Mouse (Mus musculus) kidney, embryonic 14.5 days (tissue): ENCODE results near the gene Col1a2. TPM values are rescaled to one million over a fixed set of nuclear protein-coding genes. Genes with fewer than 3 reads are reported as not detected.

ENCODE experiments used
- ATAC-seq: fragments of 200-750 bp; cut with Nextera tagmentation; 2 replicates; pipeline ENCODE4 v1.8.0; 2017; ENCODE audit warnings: moderate number of reproducible peaks, mild to moderate bottlenecking, moderate TSS enrichment, moderate library complexity; ENCODE audit not compliant: low FRiP score, low TSS enrichment
- H3K27ac ChIP-seq: fragments of 300-500 bp; sonication (generic); 2 replicates; pipeline ENCODE4 v1.5.1; 2014; ENCODE audit warnings: low read depth, mild to moderate bottlenecking, low read length, moderate library complexity, mixed read lengths
- H3K27me3 ChIP-seq: fragments of 300-500 bp; sonication (generic); 2 replicates; pipeline ENCODE4 v1.6.1; 2014; ENCODE audit warnings: mild to moderate bottlenecking, low read length; ENCODE audit not compliant: control insufficient read depth, insufficient read depth
- H3K36me3 ChIP-seq: fragments of 300-500 bp; sonication (generic); 2 replicates; pipeline ENCODE4 v1.6.1; 2014; ENCODE audit warnings: low read length, mixed read lengths; ENCODE audit not compliant: control insufficient read depth, insufficient read depth
- H3K4me1 ChIP-seq: fragments of 300-500 bp; sonication (generic); 2 replicates; pipeline ENCODE4 v1.6.1; 2014; ENCODE audit warnings: low read length, mixed read lengths; ENCODE audit not compliant: control insufficient read depth, insufficient read depth
- H3K4me2 ChIP-seq: fragments of 300-500 bp; sonication (generic); replicated peaks from 2 replicates; pipeline ENCODE4 v1.6.1; 2014; ENCODE audit warnings: low read depth, mild to moderate bottlenecking, low read length
- H3K4me3 ChIP-seq: fragments of 300-500 bp; sonication (generic); 2 replicates; pipeline ENCODE4 v1.5.1; 2014; ENCODE audit warnings: mild to moderate bottlenecking, low read length
- H3K9ac ChIP-seq: fragments of 300-500 bp; sonication (generic); 2 replicates; pipeline ENCODE4 v1.6.1; 2014; ENCODE audit warnings: low read depth, mild to moderate bottlenecking, low read length, moderate library complexity
- H3K9me3 ChIP-seq: fragments of 300-500 bp; sonication (generic); 2 replicates; pipeline ENCODE4 v1.6.1; 2016; ENCODE audit warnings: low read length; ENCODE audit not compliant: control insufficient read depth
- WGBS: fragments of 180-500 bp; shearing (Covaris S2); extraction: QIAGEN DNeasy Blood & Tissue Kit; methylation state at CpG from one replicate; pipeline ENCODE4 v1.1.7; 2014; 5-methylcytosine and 5-hydroxymethylcytosine counted together
- polyA plus RNA-seq: library from polyadenylated mRNA; unstranded; fragments of >200 nt; fragmentation: Nextera tagmentation; extraction: Ambion mirVana; gene quantifications from 2 replicates; pipeline ENCODE4 v1.2.1, GENCODE M21; 2014

Col1a2 gene
- polyA plus RNA-seq, 1 experiment from 2014 or later: 267 TPM

- no peak overlapping the region for H3K9ac ChIP-seq
- peak; percentile 79 for ATAC-seq
- H3K4me3 ChIP-seq: no peak overlapping the region
- peaks cover 19% of the 10 kb centered on the region for H3K4me1 ChIP-seq
- H3K4me2 ChIP-seq: peak overlapping the region; percentile 15
- H3K27ac ChIP-seq: no peak overlapping the region
- no peaks in the 10 kb centered on the region for H3K36me3 ChIP-seq
- H3K27me3 ChIP-seq: no peaks in the 10 kb centered on the region
- H3K9me3 ChIP-seq: no peaks in the 10 kb centered on the region
- 7% methylated on average over 7 of the region's 7 CpGs for WGBS
Measured at GRCm38 (mm10) chr6:4557678-4558077, 53.1 kb downstream of the Col1a2 start.

GRCm38 (mm10) chr6:4561156-4561555, 56.5 kb downstream of the Col1a2 start:
- peak; percentile 77; the same call in 1 of the 2 replicates for ATAC-seq
- Histone ChIP-seq H3K27me3 (no peaks in the 10 kb centered on the region), H3K4me1 (peaks cover 19% of the 10 kb centered on the region), H3K4me2 (no peak overlapping the region), H3K27ac (no peak overlapping the region), H3K9me3 (no peaks in the 10 kb centered on the region), H3K36me3 (no peaks in the 10 kb centered on the region), H3K4me3 (no peak overlapping the region), H3K9ac (no peak overlapping the region)
- WGBS: 7% methylated on average over 11 of the region's 11 CpGs

- H3K4me1 ChIP-seq: peaks cover 19% of the 10 kb centered on the region
- H3K36me3 ChIP-seq: no peaks in the 10 kb centered on the region
- ATAC-seq: no peak
- no peak overlapping the region for H3K27ac ChIP-seq
- H3K4me2 ChIP-seq: no peak overlapping the region
- no peak overlapping the region for H3K9ac ChIP-seq
- H3K4me3 ChIP-seq: no peak overlapping the region
- H3K9me3 ChIP-seq: no peaks in the 10 kb centered on the region
- H3K27me3 ChIP-seq: no peaks in the 10 kb centered on the region
Measured at GRCm38 (mm10) chr6:4561621-4562020, 57.0 kb downstream of the Col1a2 start.

- peaks cover 19% of the 10 kb centered on the region for H3K4me1 ChIP-seq
- H3K27me3 ChIP-seq: no peaks in the 10 kb centered on the region
- ATAC-seq: no peak
- no peak overlapping the region for H3K4me3 ChIP-seq
- H3K9ac ChIP-seq: no peak overlapping the region
- H3K27ac ChIP-seq: no peak overlapping the region
- H3K4me2 ChIP-seq: no peak overlapping the region
- 58% methylated on average over 1 of the region's 1 CpGs for WGBS
- no peaks in the 10 kb centered on the region for H3K36me3 ChIP-seq
- H3K9me3 ChIP-seq: no peaks in the 10 kb centered on the region
Measured at GRCm38 (mm10) chr6:4562401-4562800, 57.8 kb downstream of the Col1a2 start.

GRCm38 (mm10) chr6:4563477-4563876, 58.9 kb downstream of the Col1a2 start:
- H3K4me3 ChIP-seq: no peak overlapping the region
- H3K9ac ChIP-seq: no peak overlapping the region
- ATAC-seq: no peak
- whole genome bisulfite sequencing: 76% methylated on average over 5 of the region's 5 CpGs
- no peaks in the 10 kb centered on the region for H3K27me3 ChIP-seq
- H3K36me3 ChIP-seq: no peaks in the 10 kb centered on the region
- peaks cover 15% of the 10 kb centered on the region for H3K4me1 ChIP-seq
- no peak overlapping the region for H3K4me2 ChIP-seq
- H3K9me3 ChIP-seq: no peaks in the 10 kb centered on the region
- H3K27ac ChIP-seq: no peak overlapping the region

- 59% methylated on average over 4 of the region's 4 CpGs for WGBS
- H3K4me2 ChIP-seq: no peak overlapping the region
- H3K36me3 ChIP-seq: no peaks in the 10 kb centered on the region
- no peaks in the 10 kb centered on the region for H3K9me3 ChIP-seq
- no peak overlapping the region for H3K9ac ChIP-seq
- no peak for ATAC-seq
- no peaks in the 10 kb centered on the region for H3K27me3 ChIP-seq
- H3K4me1 ChIP-seq: no peaks in the 10 kb centered on the region
- no peak overlapping the region for H3K27ac ChIP-seq
- no peak overlapping the region for H3K4me3 ChIP-seq
Measured at GRCm38 (mm10) chr6:4570412-4570811, 65.8 kb downstream of the Col1a2 start.

GRCm38 (mm10) chr6:4577756-4578155, 73.1 kb downstream of the Col1a2 start:
- no peak for ATAC-seq
- 53% methylated on average over 5 of the region's 5 CpGs for WGBS

GRCm38 (mm10) chr6:4578343-4578742, 73.7 kb downstream of the Col1a2 start:
- ATAC-seq: no peak
- no peaks in the 10 kb centered on the region for H3K27me3 ChIP-seq
- no peaks in the 10 kb centered on the region for H3K36me3 ChIP-seq
- H3K9me3 ChIP-seq: no peaks in the 10 kb centered on the region
- no peaks in the 10 kb centered on the region for H3K4me1 ChIP-seq
- H3K27ac ChIP-seq: no peak overlapping the region
- H3K4me3 ChIP-seq: no peak overlapping the region
- WGBS: 92% methylated on average over 6 of the region's 6 CpGs
- no peak overlapping the region for H3K9ac ChIP-seq
- H3K4me2 ChIP-seq: no peak overlapping the region

More at GRCm38 (mm10) chr6:4577756-4578155, 73.1 kb downstream of the Col1a2 start:
- Histone ChIP-seq H3K9me3 (no peaks in the 10 kb centered on the region), H3K27ac (no peak overlapping the region), H3K9ac (no peak overlapping the region), H3K4me2 (no peak overlapping the region), H3K4me3 (no peak overlapping the region), H3K4me1 (no peaks in the 10 kb centered on the region), H3K36me3 (no peaks in the 10 kb centered on the region), H3K27me3 (no peaks in the 10 kb centered on the region)

- H3K9me3 ChIP-seq: no peaks in the 10 kb centered on the region
- no peak overlapping the region for H3K9ac ChIP-seq
- no peaks in the 10 kb centered on the region for H3K27me3 ChIP-seq
- no peak overlapping the region for H3K4me3 ChIP-seq
- WGBS: 59% methylated on average over 5 of the region's 5 CpGs
- H3K27ac ChIP-seq: no peak overlapping the region
- no peaks in the 10 kb centered on the region for H3K4me1 ChIP-seq
- no peak for ATAC-seq
- no peak overlapping the region for H3K4me2 ChIP-seq
- H3K36me3 ChIP-seq: no peaks in the 10 kb centered on the region
Measured at GRCm38 (mm10) chr6:4579620-4580019, 75.0 kb downstream of the Col1a2 start.

GRCm38 (mm10) chr6:4583485-4583884, 78.9 kb downstream of the Col1a2 start:
- Histone ChIP-seq H3K9me3 (no peaks in the 10 kb centered on the region), H3K27me3 (no peaks in the 10 kb centered on the region), H3K4me3 (no peak overlapping the region), H3K36me3 (no peaks in the 10 kb centered on the region), H3K4me2 (no peak overlapping the region), H3K4me1 (no peaks in the 10 kb centered on the region), H3K27ac (no peak overlapping the region), H3K9ac (no peak overlapping the region)
- ATAC-seq: no peak
- WGBS: 55% methylated on average over 6 of the region's 6 CpGs
